Mouse (Mus musculus): ENCODE data around the gene Abcd2.

The Abcd2 gene

DNA sequence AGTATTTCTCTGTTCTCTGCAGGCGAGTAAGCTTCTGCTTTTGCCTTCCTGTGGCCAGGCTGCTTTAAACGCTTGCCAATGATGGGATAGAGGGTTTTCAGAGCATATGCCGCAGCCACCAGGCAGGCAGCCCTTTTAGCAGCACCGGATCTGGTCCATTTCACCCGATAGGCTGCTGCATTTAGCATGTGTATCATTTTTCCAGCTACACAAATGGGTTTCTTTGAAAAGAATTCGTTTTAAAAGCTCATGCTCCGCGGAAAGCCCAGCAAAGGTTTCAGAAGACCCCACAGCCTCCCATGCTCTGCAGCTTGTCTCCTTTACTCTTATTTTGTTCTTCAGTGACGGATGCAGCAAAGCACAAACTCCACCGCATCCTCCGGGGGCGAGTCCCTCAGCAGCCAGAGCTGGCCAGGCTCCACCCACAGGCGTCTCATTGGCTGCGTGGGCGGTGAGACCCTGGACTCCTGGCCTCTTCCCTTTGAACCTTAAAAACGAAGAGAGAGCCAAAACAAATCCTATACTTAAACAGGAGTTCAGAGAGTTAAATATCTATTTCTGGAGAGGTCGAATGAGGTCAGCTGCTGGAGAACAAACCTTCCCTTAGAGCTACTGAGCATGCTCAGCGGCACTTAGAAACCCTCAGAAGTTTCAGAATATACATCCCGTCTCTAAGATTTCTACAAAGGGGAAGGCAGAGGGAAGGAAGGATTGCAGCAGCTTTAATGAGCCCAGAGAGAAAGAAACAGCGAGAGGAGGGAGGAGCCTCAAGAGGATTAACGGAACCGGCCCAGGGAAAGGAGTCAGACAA is at the start of gene Abcd2:
Abcd2 (minus strand) TSS at position 388 of the 811 bp plus-strand sequence.
- DNase-seq (ENCODE audit: low spot score in 2 of 2), result peak; percentile 65 to 75

DNA sequence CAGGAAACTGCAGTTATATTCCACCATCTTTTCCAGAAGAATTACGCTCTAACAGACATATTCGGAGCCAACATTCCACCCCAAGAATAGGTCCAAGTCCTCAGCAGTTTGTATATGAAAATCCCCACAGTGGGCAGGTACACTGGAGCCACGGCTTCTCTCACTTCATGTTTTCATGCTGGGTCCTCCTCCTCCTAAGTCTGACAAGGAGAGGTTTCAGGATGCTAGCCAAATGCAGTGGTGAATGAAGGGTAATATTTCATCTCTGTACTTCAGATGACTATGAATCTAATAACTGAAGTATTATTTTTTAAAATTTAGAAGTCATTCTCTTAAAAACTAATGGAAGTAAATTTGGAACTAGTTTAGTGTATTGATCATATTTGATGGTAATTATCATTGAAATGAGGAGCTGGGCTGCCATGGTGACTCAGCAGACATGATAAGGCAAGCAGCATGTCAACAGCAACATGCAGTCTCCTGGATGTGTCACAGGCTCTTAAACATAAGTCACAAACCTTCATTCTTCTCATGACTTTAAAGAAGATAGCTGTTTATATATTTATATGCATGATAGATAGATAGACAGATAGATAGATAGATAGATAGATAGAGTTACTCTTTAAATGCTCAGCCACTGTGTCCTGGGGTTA is 49.2 kb upstream of the Abcd2 start:
- no peak for DNase-seq (ENCODE audit: low spot score in 2 of 2)

DNA sequence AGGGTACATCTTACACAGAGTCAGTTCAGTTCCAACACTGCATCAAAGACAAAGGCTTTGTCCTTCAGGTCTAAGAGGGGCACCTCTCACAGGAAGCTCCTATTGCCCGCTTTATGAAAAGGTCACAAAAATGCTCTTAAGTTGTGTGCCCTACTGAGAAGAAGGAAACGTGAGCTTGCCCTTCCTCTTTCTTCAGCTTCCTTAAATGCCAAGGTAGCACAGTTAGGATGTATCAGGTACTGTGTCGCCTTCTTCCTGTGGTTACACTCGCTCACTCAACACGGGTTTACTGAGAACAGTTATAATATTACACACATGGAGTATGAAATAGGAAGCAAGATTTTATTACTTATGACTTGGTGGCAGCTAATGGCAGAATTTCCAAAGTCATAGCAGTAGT is 45.7 kb upstream of the Abcd2 start:
- DNase-seq (ENCODE audit: low spot score in 2 of 2), result no peak

DNA sequence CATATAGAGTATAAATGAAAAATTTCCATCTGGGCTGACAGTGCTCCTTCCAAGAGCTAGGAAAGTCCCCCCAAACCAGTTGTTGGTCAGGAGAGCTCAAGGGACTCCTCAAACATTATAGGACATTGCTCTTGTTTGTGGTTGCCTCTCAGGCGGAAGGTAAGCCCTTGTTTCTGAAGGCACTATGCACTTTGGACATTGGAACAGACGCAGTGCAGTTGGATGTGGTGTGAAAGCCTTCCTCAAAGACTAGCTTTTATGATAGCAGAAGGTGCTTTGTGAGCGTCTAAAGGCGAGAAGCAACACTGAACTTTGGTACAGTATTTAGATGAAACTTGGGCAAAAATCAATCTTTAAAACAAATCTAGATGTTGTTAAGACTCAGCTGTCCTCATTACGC is 14.9 kb upstream of the Abcd2 start:
- DNase-seq (ENCODE audit: low spot score in 2 of 2), result no peak

DNA sequence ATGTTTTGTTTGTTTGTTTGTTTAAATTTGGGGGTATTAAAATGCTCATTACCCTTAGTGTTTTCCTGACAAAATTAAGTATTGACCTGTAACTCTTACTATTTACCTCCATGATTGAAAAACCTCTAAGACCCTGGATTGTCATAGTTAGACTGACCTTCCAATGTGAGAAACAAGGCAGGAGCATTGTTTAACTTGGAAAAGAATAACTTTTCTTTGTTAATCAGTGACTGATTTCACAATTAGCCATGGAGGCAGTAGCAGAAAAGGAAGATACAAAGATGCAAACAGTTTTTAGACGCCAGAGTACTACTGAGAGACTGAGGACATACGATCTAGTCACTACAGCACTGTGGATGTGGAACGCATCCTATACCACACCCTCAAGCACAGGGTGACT is 11.9 kb upstream of the Abcd2 start:
- DNase-seq (ENCODE audit: low spot score in 2 of 2), result no peak

DNA sequence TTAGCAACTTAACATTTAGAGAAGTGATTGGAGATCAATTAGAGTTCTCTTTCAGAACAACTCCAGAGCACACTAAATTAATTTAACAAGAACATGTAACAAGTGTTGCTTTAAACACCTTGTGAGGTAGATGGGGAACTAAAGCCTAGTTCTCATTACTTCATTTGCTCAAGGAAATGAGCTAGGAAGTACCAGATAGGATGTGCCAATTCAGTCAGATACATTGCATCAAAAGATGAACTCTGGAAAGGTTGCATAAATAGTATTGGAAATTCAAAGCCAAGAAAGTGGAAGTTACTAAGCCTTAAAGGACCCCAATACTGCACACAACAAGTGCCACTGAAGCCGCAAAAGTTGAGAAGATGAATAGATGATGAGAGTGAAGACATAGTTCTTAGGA is 10.9 kb upstream of the Abcd2 start:
- DNase-seq (ENCODE audit: low spot score in 2 of 2), result no peak

DNA sequence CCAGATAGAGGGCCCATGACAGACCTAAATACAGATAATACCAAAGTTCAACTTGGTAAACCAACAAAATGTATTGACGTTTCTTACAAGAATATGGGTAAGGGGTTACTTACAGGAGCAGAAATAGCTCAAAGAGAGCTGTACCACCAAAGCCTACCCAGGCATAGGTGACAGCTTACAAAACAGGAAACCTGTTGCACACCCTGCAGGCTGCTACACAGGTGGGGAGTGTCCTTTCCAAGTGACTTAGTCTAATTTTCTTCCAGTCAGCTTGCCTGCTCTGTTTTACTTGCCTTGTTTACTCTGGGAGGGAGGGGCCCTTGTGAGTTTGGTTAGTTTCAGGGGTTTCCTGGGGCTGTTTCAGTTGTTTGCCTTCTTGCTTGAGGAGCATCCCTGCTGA is 9.2 kb upstream of the Abcd2 start:
- no peak for DNase-seq (ENCODE audit: low spot score in 2 of 2)

DNA sequence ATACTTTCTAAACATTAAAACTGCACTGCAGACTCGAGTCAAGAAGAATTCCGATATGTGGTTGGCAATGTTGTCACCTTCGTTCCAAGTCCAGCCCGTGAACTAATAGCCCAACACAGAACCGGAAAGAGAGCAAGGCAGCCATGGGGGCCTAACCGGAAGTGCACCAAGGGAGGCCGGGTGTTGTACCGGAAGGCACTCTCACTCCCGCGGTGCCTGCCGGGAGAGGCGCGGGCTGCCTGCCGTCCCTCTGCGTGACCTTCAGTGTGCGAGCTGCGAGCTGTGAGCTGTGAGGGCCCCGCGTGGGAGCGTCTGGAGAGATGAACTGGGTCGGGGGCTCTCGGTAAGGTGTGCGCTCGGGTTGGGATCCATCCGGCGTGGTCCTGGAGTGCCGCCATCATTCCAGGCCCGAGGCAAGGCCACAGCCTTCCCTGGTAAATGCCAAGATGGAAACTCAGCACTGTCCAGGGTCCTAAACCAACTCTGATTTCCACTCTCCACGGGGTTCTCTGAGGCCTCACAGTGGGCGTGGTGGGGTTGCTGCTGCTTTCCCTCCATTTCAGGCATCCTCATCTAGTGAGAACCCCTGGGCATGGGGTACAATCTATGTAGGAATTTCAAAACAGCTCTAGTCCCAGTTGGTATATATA is 7.8 kb upstream of the Abcd2 start, which contains the start of gene CN725425:
CN725425 (plus strand) TSS at position 239 of the 650 bp plus-strand sequence.
- DNase-seq (ENCODE audit: low spot score in 2 of 2), result no peak

DNA sequence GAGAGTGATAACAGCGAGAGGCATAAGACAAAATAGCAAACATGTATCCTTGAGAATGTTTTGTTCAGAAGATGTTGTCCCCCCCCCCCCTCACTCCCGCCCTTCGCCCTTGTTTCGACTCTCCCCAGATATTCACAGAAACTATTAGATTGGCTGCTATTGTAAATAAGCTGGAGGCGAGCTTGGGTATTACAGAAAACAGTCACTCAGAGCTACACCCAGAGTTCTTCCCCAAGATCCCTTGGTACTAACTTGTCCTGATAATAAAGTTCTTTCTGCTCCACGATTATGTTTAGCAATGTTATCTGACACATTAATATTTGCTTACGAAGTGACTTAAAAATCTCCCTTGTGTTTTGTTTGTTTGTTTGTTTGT is 612 bp upstream of the Abcd2 start:
- no peak for DNase-seq (ENCODE audit: low spot score in 2 of 2)

DNA sequence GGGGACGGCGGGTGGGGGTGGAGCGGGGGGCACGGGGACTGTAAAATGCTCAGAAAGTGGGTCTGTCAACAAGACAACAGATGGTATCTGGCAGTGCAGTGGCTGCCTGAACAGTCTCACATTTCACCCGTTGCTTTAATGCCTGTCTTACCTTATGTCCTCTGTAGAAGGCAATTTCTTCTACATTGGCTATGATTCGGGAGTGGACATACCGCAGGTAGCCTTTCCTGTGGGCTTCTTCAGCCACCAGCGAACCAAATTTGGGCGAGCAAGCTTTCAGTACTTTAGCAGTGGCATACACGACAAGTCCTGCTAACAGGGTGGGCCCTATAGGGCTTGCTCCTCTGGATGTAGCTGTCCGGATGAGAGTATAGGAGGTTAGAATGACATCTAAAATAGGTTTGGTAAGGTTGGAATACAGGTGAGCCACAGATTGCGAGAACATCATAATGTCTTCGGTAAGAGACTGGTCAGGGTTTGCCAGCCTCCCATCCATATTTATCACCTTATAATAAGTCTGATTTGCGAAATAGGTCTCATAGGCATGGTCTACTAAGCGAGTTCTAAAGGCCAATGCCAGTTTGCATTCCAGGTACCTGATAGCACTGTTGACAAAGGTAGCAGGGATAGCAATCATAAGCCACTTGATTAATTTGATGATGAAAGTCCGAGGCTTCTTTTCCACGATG is 936 bp downstream of the Abcd2 start:
- no peak for DNase-seq (ENCODE audit: low spot score in 2 of 2)

DNA sequence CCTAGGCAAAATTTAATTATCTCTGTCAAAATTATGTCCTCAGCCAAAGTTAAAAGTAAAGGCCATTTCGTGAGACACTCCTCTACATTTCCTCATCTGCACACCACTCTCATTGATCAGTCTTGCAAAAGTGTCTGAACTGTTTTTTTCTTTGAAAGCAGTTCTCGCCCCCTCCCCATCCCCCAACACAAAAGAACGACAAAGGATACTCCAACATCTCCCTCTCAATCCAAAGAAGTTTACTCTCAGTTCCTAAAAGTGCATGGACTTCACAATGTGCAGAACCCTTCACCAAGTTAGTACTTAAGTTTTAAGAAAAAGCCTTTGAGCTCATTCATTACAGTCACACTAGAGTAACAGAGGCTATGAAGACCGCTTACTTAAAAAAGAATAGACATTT is 1.6 kb downstream of the Abcd2 start:
- no peak for DNase-seq (ENCODE audit: low spot score in 2 of 2)

DNA sequence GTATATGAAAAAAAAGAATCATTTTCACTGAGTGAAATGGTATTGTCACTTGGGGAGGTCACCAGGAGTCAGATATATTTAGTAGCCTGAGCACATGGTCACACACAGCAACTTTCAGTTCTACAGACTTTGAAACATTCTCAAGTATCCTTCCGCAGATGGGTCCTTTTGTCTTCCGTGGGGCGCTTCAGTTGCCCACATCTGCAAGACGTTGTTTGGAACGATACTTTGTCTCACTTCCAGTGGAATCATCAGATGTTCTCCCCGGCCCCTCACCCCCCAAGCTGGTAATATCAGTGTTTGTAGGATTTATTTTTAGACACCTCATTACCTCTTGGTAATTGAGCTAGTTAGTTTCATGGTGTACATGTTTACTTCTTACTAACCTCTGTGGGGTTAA is 5.2 kb downstream of the Abcd2 start:
- no peak for DNase-seq (ENCODE audit: low spot score in 2 of 2)

DNA sequence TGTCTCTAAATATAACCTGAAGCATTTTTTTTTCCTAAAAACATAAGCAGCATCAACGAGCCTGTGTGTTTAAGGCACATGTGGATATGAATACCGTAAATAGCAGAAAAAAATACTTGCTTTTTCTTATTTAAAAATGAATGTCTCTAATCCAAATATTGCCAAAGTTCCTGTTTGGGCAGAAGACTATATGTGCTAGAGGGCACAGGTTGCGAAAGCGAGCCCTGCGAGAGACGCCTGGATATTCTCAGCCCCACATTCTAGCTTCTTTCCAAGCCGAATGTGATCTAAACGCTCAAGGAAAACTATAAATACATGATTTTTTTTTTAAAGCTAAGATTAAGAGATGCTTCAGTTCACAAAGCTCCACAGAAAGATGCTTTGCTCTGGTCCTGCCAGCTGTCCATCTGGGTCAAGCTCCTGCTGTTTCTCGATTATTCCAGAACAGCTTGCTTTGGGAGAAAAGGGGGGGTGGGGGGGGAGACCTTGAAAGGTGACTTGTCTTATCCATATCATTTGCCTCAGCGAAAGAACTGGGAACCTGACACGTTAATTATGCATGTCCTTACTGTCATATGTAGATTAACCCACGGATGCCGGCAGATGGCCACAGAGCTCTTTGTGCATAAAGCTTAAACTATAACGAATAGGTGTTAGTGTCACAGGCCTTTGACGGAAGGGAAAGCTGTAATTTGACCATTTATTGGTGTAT is 11.5 kb downstream of the Abcd2 start:
- DNase-seq (ENCODE audit: low spot score in 2 of 2), result no peak

DNA sequence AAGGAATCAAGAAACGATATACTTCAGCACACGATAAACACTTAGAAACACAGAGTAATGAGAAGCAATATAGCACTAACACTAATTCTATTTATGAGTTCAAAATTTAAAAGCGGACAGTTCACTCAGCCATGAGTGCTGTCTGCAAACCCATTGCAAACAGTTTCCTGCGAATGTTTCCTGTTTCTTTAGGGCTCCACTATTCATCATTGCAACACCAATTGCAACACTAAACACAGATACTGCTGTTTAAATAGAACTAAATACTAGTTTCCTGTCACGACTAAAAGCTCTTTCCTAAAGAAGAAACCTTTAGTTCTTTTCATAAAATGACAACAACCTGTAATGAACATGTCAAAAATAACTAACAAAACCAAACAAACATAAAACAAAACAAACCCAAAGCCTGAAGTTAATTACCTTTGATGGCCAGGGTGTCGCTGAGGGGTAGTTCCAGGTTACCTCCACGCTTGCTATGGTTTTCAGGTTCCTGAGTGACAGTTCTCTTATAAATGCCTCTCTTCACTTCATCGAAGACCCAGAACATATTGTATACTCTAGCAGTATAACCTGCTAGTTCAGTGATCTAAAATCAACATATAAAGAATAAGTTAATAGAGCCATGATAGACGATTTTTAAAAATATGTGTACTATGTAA is 12.8 kb downstream of the Abcd2 start:
- DNase-seq (ENCODE audit: low spot score in 2 of 2), result no peak

DNA sequence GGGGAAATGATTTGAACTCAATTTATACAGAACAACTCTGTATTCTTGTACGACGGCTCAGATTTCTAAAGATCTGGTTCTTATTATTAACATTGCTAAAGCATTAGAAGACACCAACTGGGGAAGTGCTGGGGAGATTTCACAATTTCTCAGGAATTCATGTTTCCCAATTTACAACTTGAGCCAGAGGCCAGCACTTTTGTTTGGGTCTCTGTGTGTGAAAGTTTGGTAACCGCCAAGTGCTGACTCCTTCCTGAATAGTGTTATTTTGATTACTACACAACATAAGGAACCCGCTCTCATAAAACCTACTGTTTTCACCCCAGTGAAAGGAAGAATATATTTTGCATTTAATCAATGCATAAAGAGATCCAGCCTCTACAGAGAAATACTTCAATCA is 19.4 kb downstream of the Abcd2 start:
- no peak for DNase-seq (ENCODE audit: low spot score in 2 of 2)

DNA sequence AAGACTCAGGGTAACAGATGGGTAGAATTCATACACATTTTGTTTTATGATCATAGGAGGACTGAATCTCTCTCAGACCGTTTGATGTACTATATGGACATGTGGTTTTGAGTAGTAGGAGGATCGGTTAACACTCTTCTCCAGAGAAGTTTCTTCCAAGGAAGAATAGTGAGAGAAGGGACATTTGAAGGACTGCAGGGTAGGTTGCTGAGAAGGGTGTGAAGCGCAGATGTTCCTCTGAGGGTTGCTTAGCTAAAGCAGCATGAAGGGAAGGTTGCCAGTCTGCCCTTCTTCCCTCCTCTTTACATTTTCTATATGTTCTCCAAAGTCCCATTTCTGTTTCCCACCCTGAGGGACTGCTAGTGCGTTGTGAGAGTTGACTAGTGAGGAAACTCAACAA is 20.3 kb downstream of the Abcd2 start:
- DNase-seq (ENCODE audit: low spot score in 2 of 2), result no peak

DNA sequence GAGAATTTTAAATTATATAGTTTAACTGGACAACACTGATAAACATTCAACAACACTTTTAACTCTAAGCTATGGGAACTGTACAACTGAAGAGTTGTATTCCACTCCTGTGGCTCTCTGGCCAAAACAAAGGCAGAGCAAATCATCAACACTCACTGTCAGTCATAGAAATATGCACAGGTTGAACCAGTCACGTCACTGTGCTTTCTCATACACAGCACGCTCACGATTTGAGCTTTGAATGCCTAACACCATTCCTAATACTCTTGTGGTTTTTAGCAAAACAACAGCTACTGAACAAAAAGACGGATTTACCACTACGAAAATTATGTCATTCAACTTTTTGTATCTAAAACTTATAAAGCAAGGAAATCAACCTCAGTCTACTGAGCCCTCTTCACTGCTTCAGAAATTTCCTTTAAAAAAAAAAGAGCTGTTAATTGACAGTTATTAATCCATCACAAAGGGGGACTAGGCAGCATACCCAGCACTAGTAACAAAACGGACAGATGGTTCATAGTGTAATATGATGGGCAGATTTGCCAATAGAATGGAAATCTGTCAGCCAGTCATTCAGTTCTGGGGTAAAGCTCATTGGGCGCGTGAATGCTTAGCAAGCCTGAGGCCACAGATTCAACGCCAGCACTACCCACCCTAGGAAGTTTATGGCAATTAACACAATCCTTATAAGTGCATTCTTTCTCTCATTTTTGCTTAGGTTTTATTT is 20.8 kb downstream of the Abcd2 start:
- no peak for DNase-seq (ENCODE audit: low spot score in 2 of 2)

DNA sequence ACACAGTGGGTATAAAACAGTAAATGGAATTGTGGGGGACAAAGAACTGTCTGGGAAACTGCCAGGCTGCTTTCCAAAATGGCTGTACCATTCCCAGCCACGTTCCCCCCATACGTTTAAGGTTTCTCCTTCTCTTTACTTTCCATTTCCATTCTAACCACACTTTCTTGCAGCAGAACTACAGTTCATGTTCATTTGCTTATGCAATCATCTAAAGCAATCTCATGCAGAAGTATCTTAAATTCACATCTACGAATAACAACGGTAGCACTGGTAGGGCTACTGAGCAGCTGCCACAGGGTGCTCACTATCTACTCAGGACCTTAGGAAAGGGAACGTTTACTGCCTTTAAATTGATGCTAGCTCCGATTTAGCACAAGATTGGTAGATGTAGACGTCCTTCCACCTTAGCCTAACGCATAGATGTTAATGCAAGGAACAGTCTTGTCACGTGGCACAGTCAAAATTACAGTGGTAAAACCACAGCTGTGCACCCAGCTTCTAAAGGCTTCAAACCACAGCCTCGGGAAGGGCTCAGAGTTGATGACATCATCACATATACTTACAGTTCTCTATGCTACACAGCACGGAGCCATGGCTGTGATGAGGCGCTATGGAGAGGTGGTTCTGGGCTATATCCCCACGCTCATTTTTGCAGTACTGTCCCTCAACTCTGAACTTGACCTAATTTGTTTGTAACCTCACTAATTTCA is 23.6 kb downstream of the Abcd2 start:
- no peak for DNase-seq (ENCODE audit: low spot score in 2 of 2)

DNA sequence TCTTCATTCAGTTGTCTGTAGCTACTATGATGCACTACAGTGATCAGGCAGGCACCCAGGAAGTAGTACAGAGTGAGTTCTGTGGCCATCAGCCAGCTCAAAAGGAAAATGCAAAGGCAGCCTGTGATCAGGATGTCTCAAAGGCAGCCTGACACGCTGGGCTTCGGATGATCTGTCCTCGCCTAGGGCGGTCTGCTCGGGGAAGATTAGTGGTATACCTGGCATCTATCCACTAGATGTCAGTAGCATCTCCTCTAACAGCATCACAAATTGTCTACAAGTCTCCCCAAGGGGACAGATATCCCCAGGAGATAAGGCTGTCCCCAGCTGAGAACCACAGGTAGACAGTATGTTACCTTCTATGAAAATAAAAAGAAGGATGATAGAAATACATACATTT is 26.6 kb downstream of the Abcd2 start:
- peak in 1 of 2 experiments; percentile 24 for DNase-seq (ENCODE audit: low spot score in 2 of 2)

DNA sequence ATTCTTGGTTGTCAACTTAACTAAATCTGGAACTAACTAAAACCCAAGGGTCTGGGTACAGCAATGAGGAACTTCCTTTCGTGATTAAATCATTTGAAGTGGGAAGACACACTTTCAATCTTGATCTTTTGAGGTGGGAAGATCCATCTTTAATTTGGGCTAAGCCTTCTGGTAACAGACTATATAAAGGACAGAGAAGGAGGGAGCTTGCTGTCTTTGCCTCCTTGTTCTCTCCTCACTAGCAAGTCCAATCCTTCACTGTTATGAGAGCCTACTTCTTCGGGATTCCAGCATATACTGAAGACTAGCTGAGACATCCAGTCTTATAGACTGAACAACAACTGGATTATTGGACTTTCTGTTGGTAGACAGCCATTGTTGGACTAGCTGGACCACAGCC is 28.1 kb downstream of the Abcd2 start:
- no peak for DNase-seq (ENCODE audit: low spot score in 2 of 2)

All from frontal cortex, postnatal 14 days (tissue).